Mouse (Mus musculus) stomach, embryonic 16.5 days (tissue): ENCODE results near the gene Zfhx3. TPM values are rescaled to one million over a fixed set of nuclear protein-coding genes. Genes with fewer than 3 reads are reported as not detected.

Source experiments
- ATAC-seq: fragments of 200-750 bp; cut with Nextera tagmentation; 2 replicates; pipeline ENCODE4 v1.8.0; 2017; ENCODE audit warnings: moderate number of reproducible peaks, moderate TSS enrichment; ENCODE audit not compliant: insufficient read depth, low FRiP score
- H3K27ac ChIP-seq: fragments of 300-500 bp; sonication (generic); 2 replicates; pipeline ENCODE4 v1.5.1; 2014; ENCODE audit warnings: low read length
- H3K27me3 ChIP-seq: fragments of 300-500 bp; sonication (generic); 2 replicates; pipeline ENCODE4 v1.6.1; 2014; ENCODE audit warnings: low read length, control low read depth, mixed read lengths; ENCODE audit not compliant: control insufficient read depth, insufficient read depth
- H3K36me3 ChIP-seq: fragments of 300-500 bp; sonication (generic); 2 replicates; pipeline ENCODE4 v1.6.1; 2014; ENCODE audit warnings: low read length; ENCODE audit not compliant: control insufficient read depth, insufficient read depth
- H3K4me1 ChIP-seq: fragments of 300-500 bp; sonication (generic); 2 replicates; pipeline ENCODE4 v1.6.1; 2014; ENCODE audit warnings: low read length, control low read depth, mixed read lengths; ENCODE audit not compliant: control insufficient read depth, insufficient read depth
- H3K4me2 ChIP-seq: fragments of 300-500 bp; sonication (generic); 2 replicates; pipeline ENCODE4 v1.6.1; 2014; ENCODE audit warnings: low read depth, low read length, mixed read lengths
- H3K4me3 ChIP-seq: fragments of 300-500 bp; sonication (generic); replicated peaks from 2 replicates; pipeline ENCODE4 v1.5.1; 2014; ENCODE audit warnings: mild to moderate bottlenecking, low read length
- H3K9ac ChIP-seq: fragments of 300-500 bp; sonication (generic); 2 replicates; pipeline ENCODE4 v1.6.1; 2014; ENCODE audit warnings: low read length
- H3K9me3 ChIP-seq: fragments of 300-500 bp; sonication (generic); replicated peaks from 2 replicates; pipeline ENCODE4 v1.6.1; 2016; ENCODE audit warnings: low read length, control low read depth; ENCODE audit not compliant: control insufficient read depth
- WGBS: fragments of 180-500 bp; shearing (Covaris S2); extraction: QIAGEN DNeasy Blood & Tissue Kit; methylation state at CpG from one replicate; pipeline ENCODE4 v1.1.7; 2014; 5-methylcytosine and 5-hydroxymethylcytosine counted together
- polyA plus RNA-seq: library from polyadenylated mRNA; unstranded; fragments of >200 nt; fragmentation: Nextera tagmentation; extraction: Ambion mirVana; gene quantifications from 2 replicates; pipeline ENCODE4 v1.2.1, GENCODE M21; 2015

The Zfhx3 gene
- polyA plus RNA-seq, 1 experiment from 2014 or later, result 10.9 TPM

- Histone ChIP-seq H3K36me3 (peaks cover 30% of the 10 kb centered on the region), H3K9me3 (peaks cover 2% of the 10 kb centered on the region), H3K4me3 (no peak overlapping the region), H3K4me2 (0 out of 2 replicates have a peak overlapping the region, but pooled peaks have one; percentile 7), H3K4me1 (peaks cover 38% of the 10 kb centered on the region), H3K27ac (peak overlapping the region; percentile 91), H3K27me3 (no peaks in the 10 kb centered on the region), H3K9ac (no peak overlapping the region)
- ATAC-seq, result peak; percentile 85
- WGBS, result 25% methylated on average over 12 of the region's 12 CpGs
These were observed 855.6 kb downstream of the Zfhx3 start for GRCm38 (mm10) chr8:108798012-108798411.

DNA sequence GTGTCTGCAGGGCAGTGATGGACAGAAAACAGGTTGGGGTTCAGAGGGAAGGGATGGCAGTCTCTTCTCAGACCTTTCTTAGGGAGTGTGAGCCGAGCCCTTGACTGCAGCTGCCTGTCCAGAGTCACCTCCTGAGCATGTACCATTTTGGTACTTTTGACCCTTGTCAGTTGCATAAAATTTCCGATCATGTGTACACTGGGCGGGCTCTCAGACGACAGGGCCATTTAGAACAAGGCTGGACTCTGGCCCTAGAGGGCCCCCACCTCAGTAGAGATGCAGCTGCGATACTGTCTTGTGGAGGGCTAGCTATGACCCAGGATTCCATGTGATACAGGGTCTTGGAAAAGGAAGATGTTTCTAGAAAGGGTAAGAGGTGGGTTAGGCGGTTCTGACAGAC lies 856.8 kb downstream of the Zfhx3 start:
- H3K4me2 ChIP-seq, result no peak overlapping the region
- 0 out of 2 replicates have a peak overlapping the region, but pooled peaks have one; percentile 19 for H3K27ac ChIP-seq
- peaks cover 39% of the 10 kb centered on the region for H3K4me1 ChIP-seq
- H3K4me3 ChIP-seq, result no peak overlapping the region
- WGBS, result 84% methylated on average over 6 of the region's 6 CpGs
- no peaks in the 10 kb centered on the region for H3K9me3 ChIP-seq
- no peak for ATAC-seq
- H3K27me3 ChIP-seq, result no peaks in the 10 kb centered on the region
- peaks cover 17% of the 10 kb centered on the region for H3K36me3 ChIP-seq
- 0 out of 2 replicates have a peak overlapping the region, but pooled peaks have one; percentile 24 for H3K9ac ChIP-seq

GRCm38 (mm10) chr8:108800357-108800756 lies 857.9 kb downstream of the Zfhx3 start:
- peaks cover 39% of the 10 kb centered on the region for H3K4me1 ChIP-seq
- no peaks in the 10 kb centered on the region for H3K27me3 ChIP-seq
- H3K4me2 ChIP-seq, result no peak overlapping the region
- no peaks in the 10 kb centered on the region for H3K9me3 ChIP-seq
- H3K4me3 ChIP-seq, result no peak overlapping the region
- no peak overlapping the region for H3K9ac ChIP-seq
- peaks cover 8% of the 10 kb centered on the region; the same call in 1 of the 2 replicates for H3K36me3 ChIP-seq
- ATAC-seq, result no peak
- H3K27ac ChIP-seq, result no peak overlapping the region
- WGBS, result 89% methylated on average over 15 of the region's 15 CpGs

GRCm38 (mm10) chr8:108803017-108803416 lies 860.6 kb downstream of the Zfhx3 start:
- ATAC-seq, result no peak
- WGBS, result 54% methylated on average over 6 of the region's 6 CpGs
- no peak overlapping the region for H3K4me3 ChIP-seq
- H3K36me3 ChIP-seq, result no peaks in the 10 kb centered on the region; the same call in 1 of the 2 replicates
- no peaks in the 10 kb centered on the region for H3K27me3 ChIP-seq
- H3K27ac ChIP-seq, result 0 out of 2 replicates have a peak overlapping the region, but pooled peaks have one; percentile 8
- H3K9me3 ChIP-seq, result no peaks in the 10 kb centered on the region
- peaks cover 23% of the 10 kb centered on the region for H3K4me1 ChIP-seq
- H3K9ac ChIP-seq, result no peak overlapping the region
- H3K4me2 ChIP-seq, result no peak overlapping the region

- Histone ChIP-seq H3K36me3 (no peaks in the 10 kb centered on the region), H3K9ac (0 out of 2 replicates have a peak overlapping the region, but pooled peaks have one; percentile 8), H3K9me3 (no peaks in the 10 kb centered on the region), H3K27me3 (no peaks in the 10 kb centered on the region), H3K4me3 (no peak overlapping the region), H3K27ac (peak overlapping the region; percentile 34; the same call in 1 of the 2 replicates), H3K4me2 (no peak overlapping the region), H3K4me1 (peaks cover 12% of the 10 kb centered on the region)
- ATAC-seq, result no peak
- 57% methylated on average over 10 of the region's 10 CpGs for WGBS
These were observed 869.2 kb downstream of the Zfhx3 start for GRCm38 (mm10) chr8:108811694-108812093.

DNA sequence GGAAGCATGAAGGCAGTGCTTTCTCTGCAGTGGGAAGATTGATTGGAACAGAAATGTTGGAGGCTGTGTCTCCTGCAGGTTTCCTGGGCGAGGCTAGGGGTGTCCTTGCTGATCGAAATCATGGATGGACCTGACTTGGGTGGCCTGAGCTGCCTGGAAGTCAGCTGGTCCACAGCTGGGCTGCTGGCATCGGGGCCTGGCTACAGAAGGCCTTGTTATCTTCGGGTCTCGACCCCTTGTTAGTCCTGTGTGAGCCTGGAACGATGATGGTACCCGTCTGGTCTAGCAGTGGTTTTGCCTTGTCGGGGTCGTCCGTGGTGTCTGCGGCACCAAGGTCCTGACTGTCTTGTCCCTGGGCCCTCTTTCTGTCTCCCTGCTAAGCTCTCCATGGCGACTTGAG lies 870.9 kb downstream of the Zfhx3 start:
- ATAC-seq, result no peak
- H3K36me3 ChIP-seq, result no peaks in the 10 kb centered on the region
- H3K9ac ChIP-seq, result no peak overlapping the region
- no peak overlapping the region for H3K4me2 ChIP-seq
- H3K9me3 ChIP-seq, result no peaks in the 10 kb centered on the region
- H3K27ac ChIP-seq, result no peak overlapping the region
- H3K4me1 ChIP-seq, result peaks cover 12% of the 10 kb centered on the region
- no peaks in the 10 kb centered on the region for H3K27me3 ChIP-seq
- H3K4me3 ChIP-seq, result no peak overlapping the region
- 61% methylated on average over 12 of the region's 12 CpGs for WGBS

DNA sequence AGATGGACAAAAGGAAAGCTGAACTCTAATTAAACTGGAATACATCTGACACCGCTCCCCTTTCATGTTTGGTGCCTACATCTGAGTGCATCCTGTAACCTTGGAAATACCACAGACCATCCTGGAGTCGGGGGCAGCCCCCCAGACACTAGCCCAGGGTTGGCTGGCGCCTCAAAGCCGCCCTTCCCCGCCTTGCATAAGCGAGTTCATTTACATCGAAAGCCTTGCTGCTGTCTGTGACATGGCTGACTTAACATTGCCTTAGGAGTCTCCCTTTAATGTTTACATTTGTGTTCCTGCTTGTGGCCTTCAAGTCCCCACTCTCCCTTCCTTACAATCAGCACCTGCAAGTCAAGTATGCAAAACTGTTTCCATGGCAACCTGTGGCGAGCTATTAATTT lies 876.8 kb downstream of the Zfhx3 start:
- Histone ChIP-seq H3K27ac (peak overlapping the region; percentile 1), H3K4me1 (peaks cover 46% of the 10 kb centered on the region), H3K36me3 (no peaks in the 10 kb centered on the region), H3K9me3 (no peaks in the 10 kb centered on the region), H3K4me3 (no peak overlapping the region), H3K4me2 (no peak overlapping the region), H3K9ac (no peak overlapping the region), H3K27me3 (no peaks in the 10 kb centered on the region)
- 34% methylated on average over 8 of the region's 8 CpGs for WGBS
- no peak for ATAC-seq

DNA sequence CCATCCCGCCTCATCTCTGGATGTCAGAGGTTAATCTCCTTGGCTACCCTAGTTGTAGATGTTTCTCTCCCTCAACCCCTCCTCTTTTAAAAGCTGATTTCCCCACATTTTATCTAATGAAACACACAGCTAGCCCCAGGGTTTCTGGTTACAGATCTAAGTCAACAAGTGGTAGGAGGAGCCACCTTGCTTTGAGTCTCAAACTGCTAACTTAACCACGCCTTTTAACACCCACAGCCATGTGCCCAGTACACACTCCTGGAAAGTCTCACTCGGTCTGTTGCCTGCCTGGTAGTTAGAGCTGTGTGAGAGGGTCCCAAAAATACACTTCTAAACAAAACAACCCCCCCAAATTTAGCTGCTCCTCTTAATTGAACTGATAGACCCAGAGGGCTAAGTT lies 877.4 kb downstream of the Zfhx3 start:
- Histone ChIP-seq H3K4me3 (no peak overlapping the region), H3K4me2 (peak overlapping the region; percentile 30), H3K36me3 (no peaks in the 10 kb centered on the region), H3K9ac (no peak overlapping the region), H3K4me1 (peaks cover 46% of the 10 kb centered on the region), H3K9me3 (no peaks in the 10 kb centered on the region), H3K27ac (peak overlapping the region; percentile 1), H3K27me3 (no peaks in the 10 kb centered on the region)
- ATAC-seq, result peak; percentile 64; the same call in 1 of the 2 replicates
- 21% methylated on average over 3 of the region's 3 CpGs for WGBS

GRCm38 (mm10) chr8:108820634-108821033 lies 878.2 kb downstream of the Zfhx3 start:
- Histone ChIP-seq H3K9me3 (no peaks in the 10 kb centered on the region), H3K4me2 (peak overlapping the region; percentile 30), H3K27ac (no peak overlapping the region), H3K36me3 (no peaks in the 10 kb centered on the region), H3K27me3 (no peaks in the 10 kb centered on the region), H3K4me1 (peaks cover 46% of the 10 kb centered on the region), H3K9ac (no peak overlapping the region), H3K4me3 (no peak overlapping the region)
- peak; percentile 77 for ATAC-seq
- 29% methylated on average over 6 of the region's 6 CpGs for WGBS
